Mouse (Mus musculus): ENCODE measurements around the gene Cntf.

- TF ChIP-seq POLR2A (IDR thresholded peaks at IDR 0.05; ENCODE audit: insufficient read depth, low read depth, low read length) (no peak), CTCF (IDR thresholded peaks at IDR 0.05) (no peak), EP300 (IDR thresholded peaks at IDR 0.05; ENCODE audit: insufficient read depth, low read depth, low read length) (no peak)
Measured at GRCm38 (mm10) chr19:12731950-12732349, 33.5 kb downstream of the Cntf start.

Data from heart, adult 2 months (tissue).